Mouse (Mus musculus) liver, embryonic 13.5 days (tissue): ENCODE results near the gene Brd7. TPM values are rescaled to one million over a fixed set of nuclear protein-coding genes. Genes with fewer than 3 reads are reported as not detected.

Source experiments
- ATAC-seq: fragments of 200-750 bp; cut with Nextera tagmentation; 2 replicates; pipeline ENCODE4 v1.8.0; 2017; ENCODE audit warnings: low read depth, mild to moderate bottlenecking, moderate number of reproducible peaks, moderate library complexity
- DNase-seq: peaks from one replicate; pipeline ENCODE4 v3.0.0; 2022
- H3K27ac ChIP-seq: fragments of 300-500 bp; sonication (generic); 2 replicates; pipeline ENCODE4 v1.5.1; 2015; ENCODE audit warnings: moderate library complexity, mild to moderate bottlenecking, inconsistent platforms
- H3K27me3 ChIP-seq: fragments of 300-500 bp; sonication (generic); 2 replicates; pipeline ENCODE4 v1.6.1; 2015; ENCODE audit warnings: mild to moderate bottlenecking, inconsistent platforms
- H3K36me3 ChIP-seq: fragments of 300-500 bp; sonication (generic); 2 replicates; pipeline ENCODE4 v1.6.1; 2015; ENCODE audit warnings: mild to moderate bottlenecking, inconsistent platforms
- H3K4me1 ChIP-seq: fragments of 300-500 bp; sonication (generic); replicated peaks from 2 replicates; pipeline ENCODE4 v1.6.1; 2015; ENCODE audit warnings: inconsistent platforms
- H3K4me2 ChIP-seq: fragments of 300-500 bp; sonication (generic); 2 replicates; pipeline ENCODE4 v1.6.1; 2015; ENCODE audit warnings: inconsistent platforms, mild to moderate bottlenecking, moderate library complexity
- H3K4me3 ChIP-seq: fragments of 300-500 bp; sonication (generic); replicated peaks from 2 replicates; pipeline ENCODE4 v1.5.1; 2015; ENCODE audit warnings: mild to moderate bottlenecking, inconsistent platforms
- H3K9ac ChIP-seq: fragments of 300-500 bp; sonication (generic); 2 replicates; pipeline ENCODE4 v1.6.1; 2015; ENCODE audit warnings: mild to moderate bottlenecking, inconsistent platforms
- H3K9me3 ChIP-seq: fragments of 300-500 bp; sonication (generic); replicated peaks from 2 replicates; pipeline ENCODE4 v1.6.1; 2016; ENCODE audit warnings: inconsistent platforms
- WGBS: fragments of 180-500 bp; shearing (Covaris S2); methylation state at CpG from one replicate; pipeline ENCODE4 v1.1.7; 2015; ENCODE audit not compliant: insufficient replicate concordance; 5-methylcytosine and 5-hydroxymethylcytosine counted together
- polyA plus RNA-seq: library from polyadenylated mRNA; unstranded; fragments of >200 nt; fragmentation: Nextera tagmentation; extraction: Ambion mirVana; gene quantifications from 2 replicates; pipeline ENCODE4 v1.2.1, GENCODE M21; 2015

The Brd7 gene
- polyA plus RNA-seq, 1 experiment from 2014 or later: 46.1 TPM

DNA sequence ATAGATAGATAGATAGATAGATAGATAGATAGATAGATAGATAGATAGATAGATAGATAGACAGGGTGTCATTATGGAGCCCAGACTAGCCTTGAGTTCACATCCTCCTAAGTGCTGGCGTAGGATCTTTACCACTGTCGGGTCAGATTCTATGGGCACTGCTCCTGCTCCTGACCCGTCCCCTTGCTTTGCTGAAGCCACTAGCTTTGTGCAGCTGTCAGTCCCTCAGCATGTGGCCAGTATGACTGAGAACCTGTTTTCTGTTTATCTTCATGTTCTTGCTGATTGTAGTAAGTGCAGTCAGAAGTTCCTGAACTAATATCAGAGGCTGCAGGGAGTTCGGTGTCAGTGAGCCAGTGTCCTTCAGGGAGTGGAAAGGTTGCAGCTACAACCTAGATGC, 54.3 kb downstream of the Brd7 start:
- Histone ChIP-seq H3K36me3 (peaks cover 75% of the 10 kb centered on the region), H3K27ac (no peak overlapping the region)

DNA sequence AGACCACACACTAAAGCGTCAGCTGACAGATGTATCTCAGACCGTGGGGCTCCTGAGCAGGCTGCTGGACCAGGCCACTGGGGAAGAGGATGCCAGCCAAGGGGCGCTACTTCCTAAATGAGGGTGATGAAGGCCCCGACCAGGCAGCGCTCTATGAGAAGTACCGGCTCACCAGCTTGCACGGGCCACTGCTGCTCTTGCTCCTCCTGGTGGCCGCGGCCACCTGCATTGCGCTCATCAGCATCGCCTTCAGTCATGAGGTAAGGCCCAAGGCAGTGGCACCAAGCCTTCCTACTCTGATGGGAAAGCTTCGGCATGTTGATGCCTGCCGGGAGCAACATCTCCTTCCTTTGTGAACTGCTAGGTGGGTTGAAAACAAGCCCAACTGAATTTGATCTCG, 55.5 kb downstream of the Brd7 start:
- Histone ChIP-seq H3K9me3 (no peaks in the 10 kb centered on the region), H3K4me3 (no peak overlapping the region), H3K36me3 (peaks cover 64% of the 10 kb centered on the region), H3K4me2 (no peak overlapping the region), H3K4me1 (peaks cover 47% of the 10 kb centered on the region), H3K27ac (no peak overlapping the region), H3K9ac (no peak overlapping the region), H3K27me3 (no peaks in the 10 kb centered on the region)
- ATAC-seq: no peak
- no peak for DNase-seq
- 64% methylated on average over 14 of the region's 14 CpGs for WGBS

More for the DNA sequence above, 54.3 kb downstream of the Brd7 start:
- DNase-seq: no peak
- H3K4me2 ChIP-seq: no peak overlapping the region
- H3K4me3 ChIP-seq: no peak overlapping the region
- 89% methylated on average over 4 of the region's 4 CpGs for WGBS
- H3K9me3 ChIP-seq: no peaks in the 10 kb centered on the region
- no peak overlapping the region for H3K9ac ChIP-seq
- no peaks in the 10 kb centered on the region for H3K27me3 ChIP-seq
- ATAC-seq: no peak
- H3K4me1 ChIP-seq: peaks cover 35% of the 10 kb centered on the region

DNA sequence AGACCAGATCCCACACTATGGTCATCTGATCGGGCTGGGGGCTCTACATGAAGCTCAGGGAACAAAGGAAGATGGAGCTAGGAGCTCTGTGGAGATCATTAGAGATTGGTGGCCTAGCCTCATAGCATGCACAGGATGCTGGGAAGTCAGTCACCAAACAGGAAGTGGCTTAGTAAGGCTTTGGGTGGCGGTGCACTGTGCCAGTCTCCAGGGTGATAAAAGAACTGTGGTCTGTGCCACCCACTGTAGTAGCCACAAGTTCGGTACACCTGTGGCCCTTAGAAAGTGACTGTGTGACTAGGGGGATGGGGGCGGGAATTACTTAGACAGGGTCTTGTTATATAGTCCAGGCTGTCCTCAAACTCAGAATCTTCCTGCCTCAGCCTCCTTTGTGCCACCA, 56.2 kb downstream of the Brd7 start:
- H3K9ac ChIP-seq: no peak overlapping the region
- H3K36me3 ChIP-seq: peaks cover 57% of the 10 kb centered on the region
- H3K4me1 ChIP-seq: peaks cover 54% of the 10 kb centered on the region
- DNase-seq (no peak), ATAC-seq (no peak)
- no peaks in the 10 kb centered on the region for H3K27me3 ChIP-seq
- H3K4me3 ChIP-seq: no peak overlapping the region
- no peak overlapping the region for H3K27ac ChIP-seq
- H3K9me3 ChIP-seq: no peaks in the 10 kb centered on the region
- H3K4me2 ChIP-seq: no peak overlapping the region
- whole genome bisulfite sequencing: 75% methylated on average over 4 of the region's 4 CpGs

DNA sequence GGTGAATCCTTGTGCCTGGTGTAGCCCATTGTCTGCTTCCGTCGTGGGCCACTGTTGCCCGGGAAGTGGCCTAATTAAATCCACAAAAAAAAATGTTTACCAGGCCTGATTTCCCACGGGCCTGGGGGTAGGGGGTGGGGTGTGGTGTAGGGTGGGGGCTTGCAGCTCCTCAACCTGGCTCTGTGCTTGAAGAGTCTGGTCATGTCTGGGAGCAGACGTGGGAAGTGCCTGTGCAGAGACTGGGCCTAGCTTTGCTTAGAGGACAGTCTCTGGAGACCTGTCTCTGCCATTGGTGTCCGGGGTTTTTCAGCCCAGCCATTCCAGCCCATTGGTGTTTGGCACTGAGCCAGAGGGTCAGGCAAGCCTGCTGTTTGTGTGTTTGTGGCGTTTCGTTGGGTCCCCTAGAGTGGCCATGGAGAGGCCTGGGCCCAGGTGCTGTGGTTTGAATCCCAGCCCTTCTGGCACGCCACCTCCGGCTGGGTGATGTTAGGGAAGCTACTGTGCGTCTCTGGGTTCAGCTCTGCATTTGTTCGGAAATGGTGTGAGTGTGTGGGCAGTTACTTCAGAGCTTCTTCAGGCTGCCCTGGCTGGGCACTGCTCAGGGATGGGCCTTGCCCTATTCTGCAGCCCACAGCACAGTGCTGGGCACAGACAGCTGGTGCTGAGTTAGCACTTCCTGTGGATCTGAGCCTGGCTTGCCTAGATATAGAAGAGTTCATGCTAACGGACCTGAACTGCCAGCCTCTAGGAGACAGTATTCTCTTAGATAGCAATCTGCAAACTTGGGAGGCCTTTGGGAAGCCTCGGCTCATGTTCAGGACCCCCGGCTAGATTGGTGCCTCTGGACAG, 60.2 kb downstream of the Brd7 start:
- H3K4me2 ChIP-seq: peak overlapping the region; percentile 91
- no peaks in the 10 kb centered on the region for H3K9me3 ChIP-seq
- ATAC-seq (peak; percentile 58), DNase-seq (no peak)
- H3K9ac ChIP-seq: peak overlapping the region; percentile 90
- WGBS: 41% methylated on average over 15 of the region's 15 CpGs
- peaks cover 24% of the 10 kb centered on the region for H3K36me3 ChIP-seq
- H3K4me1 ChIP-seq: peaks cover 89% of the 10 kb centered on the region
- no peaks in the 10 kb centered on the region for H3K27me3 ChIP-seq
- H3K27ac ChIP-seq: peak overlapping the region; percentile 96
- H3K4me3 ChIP-seq: peak overlapping the region; percentile 72

DNA sequence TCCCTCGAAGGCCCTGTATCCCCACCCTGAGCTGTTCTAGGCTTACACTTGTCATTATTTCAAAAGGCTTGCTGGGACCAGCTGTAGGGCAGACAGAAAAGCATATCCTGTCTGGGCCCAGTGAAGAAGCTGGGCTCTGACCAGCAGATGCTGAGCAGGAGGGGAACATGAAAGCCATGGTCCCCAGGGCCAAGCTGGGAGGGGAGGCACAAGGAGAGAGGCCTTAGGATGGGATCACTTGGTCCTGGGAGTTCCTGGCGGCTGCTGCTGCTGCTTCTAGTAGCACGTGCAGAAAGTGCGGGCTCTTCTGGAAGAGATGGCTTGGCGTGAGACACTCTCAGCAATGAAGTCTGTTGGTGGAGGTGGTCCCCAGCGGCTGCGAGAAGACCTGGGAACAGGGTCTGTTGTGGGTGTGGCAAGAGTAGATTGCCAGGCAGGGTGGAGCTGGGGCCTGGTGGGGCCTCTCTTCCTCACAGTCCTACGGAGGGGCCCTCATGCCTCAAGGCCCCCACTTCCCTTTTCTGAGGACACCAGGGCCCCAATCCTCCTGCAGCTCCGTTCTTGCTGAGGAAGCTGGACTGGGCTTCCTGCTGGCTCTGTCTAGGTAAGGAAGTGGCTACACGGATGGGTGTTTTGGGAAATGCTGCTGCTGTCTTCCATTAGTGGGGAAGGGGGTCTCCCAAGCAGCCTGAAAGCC, 61.9 kb downstream of the Brd7 start:
- peak overlapping the region; percentile 96 for H3K27ac ChIP-seq
- peak overlapping the region; percentile 72 for H3K4me3 ChIP-seq
- peaks cover 96% of the 10 kb centered on the region for H3K4me1 ChIP-seq
- H3K9me3 ChIP-seq: no peaks in the 10 kb centered on the region
- H3K9ac ChIP-seq: peak overlapping the region; percentile 90
- 19% methylated on average over 10 of the region's 10 CpGs for WGBS
- peaks cover 24% of the 10 kb centered on the region for H3K36me3 ChIP-seq
- peak; percentile 84 for ATAC-seq
- DNase-seq: peak; percentile 75
- no peaks in the 10 kb centered on the region for H3K27me3 ChIP-seq
- H3K4me2 ChIP-seq: peak overlapping the region; percentile 91

DNA sequence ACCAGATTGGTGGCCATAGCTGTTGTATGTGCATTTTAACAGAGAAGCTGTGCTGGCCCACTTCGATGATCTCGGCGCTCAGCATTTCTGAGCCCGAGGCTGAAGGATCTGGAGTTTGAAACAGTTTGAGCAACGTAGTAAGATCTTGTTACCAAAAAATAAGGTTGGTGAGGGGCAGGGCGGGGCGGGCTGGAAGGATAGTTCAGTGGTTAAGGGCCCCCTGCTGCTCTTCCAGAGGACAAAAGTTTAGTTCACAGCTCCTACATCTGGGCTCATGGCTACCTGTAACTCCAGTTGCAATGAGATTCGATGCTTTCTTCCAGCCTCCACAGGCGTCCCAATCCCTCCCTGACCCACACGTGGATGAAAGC, 63.3 kb downstream of the Brd7 start:
- no peak for ATAC-seq
- peak overlapping the region; percentile 90 for H3K9ac ChIP-seq
- peaks cover 20% of the 10 kb centered on the region for H3K36me3 ChIP-seq
- H3K4me1 ChIP-seq: peaks cover 98% of the 10 kb centered on the region
- no peaks in the 10 kb centered on the region for H3K9me3 ChIP-seq
- peak overlapping the region; percentile 91 for H3K4me2 ChIP-seq
- 72% methylated on average over 10 of the region's 10 CpGs for WGBS
- H3K4me3 ChIP-seq: peak overlapping the region; percentile 22; the same call in 1 of the 2 replicates
- no peak for DNase-seq
- no peaks in the 10 kb centered on the region for H3K27me3 ChIP-seq
- peak overlapping the region; percentile 96 for H3K27ac ChIP-seq

DNA sequence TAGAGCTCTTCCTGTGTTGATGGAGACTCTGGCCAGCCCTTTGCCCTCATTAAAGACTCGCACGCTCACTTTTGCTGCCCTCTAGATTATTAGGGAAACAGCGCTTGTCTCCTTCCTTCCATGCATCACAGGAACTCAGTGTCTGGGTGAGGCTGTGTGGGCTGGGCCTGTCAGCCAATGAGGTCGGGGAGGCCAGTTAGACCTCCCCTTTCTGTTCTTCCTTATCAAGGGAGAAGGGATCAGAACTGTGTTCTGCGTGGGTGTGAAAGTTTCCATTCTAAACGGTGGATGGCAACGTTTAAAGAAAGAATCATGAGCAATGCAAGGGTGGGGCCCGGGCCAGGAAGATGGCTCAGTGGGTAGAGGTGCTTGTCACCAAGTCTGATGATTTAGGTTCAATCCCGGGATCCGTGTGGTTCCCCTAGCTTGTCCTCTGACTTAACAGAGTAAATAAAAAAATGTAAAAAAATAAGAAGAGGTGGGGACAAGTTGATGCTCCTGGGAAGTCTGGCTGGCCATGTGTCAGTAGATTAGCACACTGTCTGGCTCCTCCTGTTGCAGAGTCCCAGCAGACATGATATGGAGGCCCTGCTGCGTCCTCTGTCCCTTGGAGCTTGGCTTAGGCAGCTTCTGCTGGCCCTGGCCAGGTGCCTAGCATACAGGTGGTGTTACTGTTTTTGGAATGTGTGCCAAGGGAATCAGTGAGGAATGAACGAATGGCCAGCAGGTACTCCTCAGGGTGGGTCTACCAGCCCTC, 63.8 kb downstream of the Brd7 start:
- H3K4me1 ChIP-seq: peaks cover 98% of the 10 kb centered on the region

DNA sequence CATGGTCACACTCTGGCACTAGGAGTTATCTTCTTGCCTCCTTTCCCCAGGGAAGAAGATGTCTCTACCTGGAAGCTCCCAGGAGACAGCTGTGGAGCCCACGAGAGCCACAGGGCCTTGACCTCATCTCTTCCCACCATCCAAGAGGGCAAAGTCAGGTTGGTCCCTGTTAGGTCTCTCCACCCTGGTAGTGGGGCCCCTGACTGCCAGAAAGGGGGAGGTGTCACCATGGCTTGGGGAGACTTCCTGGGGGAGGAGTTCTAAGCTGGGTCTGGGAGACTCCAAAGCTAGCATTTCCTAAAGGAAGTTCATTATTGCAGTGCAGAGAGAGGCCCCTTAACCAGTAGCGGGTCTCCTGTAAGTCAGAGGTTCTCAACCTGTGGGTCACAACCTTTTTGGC, 67.0 kb downstream of the Brd7 start:
- Histone ChIP-seq H3K9me3 (no peaks in the 10 kb centered on the region), H3K4me1 (peaks cover 99% of the 10 kb centered on the region), H3K4me3 (peak overlapping the region; percentile 38), H3K36me3 (peaks cover 14% of the 10 kb centered on the region), H3K27ac (peak overlapping the region; percentile 76), H3K27me3 (no peaks in the 10 kb centered on the region), H3K4me2 (peak overlapping the region; percentile 50), H3K9ac (peak overlapping the region; percentile 59)
- ATAC-seq (no peak), DNase-seq (no peak)
- WGBS: 46% methylated on average over 2 of the region's 2 CpGs

More for the DNA sequence above, 63.8 kb downstream of the Brd7 start:
- Histone ChIP-seq H3K36me3 (peaks cover 15% of the 10 kb centered on the region), H3K27ac (peak overlapping the region; percentile 96), H3K4me3 (peak overlapping the region; percentile 22; the same call in 1 of the 2 replicates), H3K9me3 (no peaks in the 10 kb centered on the region), H3K27me3 (no peaks in the 10 kb centered on the region), H3K4me2 (peak overlapping the region; percentile 91), H3K9ac (peak overlapping the region; percentile 90)
- 16% methylated on average over 12 of the region's 12 CpGs for WGBS
- peak; percentile 79 for ATAC-seq
- peak; percentile 72 for DNase-seq

DNA sequence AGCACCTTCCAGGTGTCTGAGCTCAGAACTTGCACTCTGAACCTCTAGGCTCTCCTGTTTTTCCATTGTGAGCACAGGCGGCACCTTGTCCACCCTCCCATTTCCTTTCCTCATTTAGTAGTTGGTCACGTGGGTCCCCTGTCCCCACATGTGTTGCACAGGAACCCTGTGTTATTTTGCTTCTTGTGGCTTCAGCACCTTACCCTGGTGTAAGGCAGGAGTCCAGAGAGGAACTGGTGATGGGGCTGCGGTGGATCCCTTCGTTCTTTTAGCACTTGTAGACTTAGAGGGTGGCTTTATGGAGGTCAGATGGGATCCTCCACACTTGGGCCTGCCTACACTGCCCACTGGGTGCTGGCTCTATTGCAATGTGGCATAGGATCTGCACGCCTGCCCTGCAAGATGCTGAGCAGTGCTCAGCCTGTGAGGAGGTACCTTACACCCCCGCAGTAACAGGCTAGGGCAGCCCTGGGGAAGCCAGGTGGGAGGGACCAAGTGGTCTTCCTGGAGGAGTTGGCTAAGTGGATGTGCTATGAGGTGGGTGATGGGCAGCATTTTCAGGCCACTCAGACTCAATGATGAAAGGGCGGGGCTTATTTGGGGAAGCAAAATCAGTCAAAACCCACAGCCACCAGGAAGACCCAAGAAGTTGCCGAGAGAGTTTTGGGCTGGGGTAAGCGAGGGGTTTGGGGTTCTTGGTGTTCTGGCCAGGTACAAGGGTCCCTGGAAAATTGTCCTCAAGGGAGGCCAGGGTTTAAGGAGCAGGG, 68.2 kb downstream of the Brd7 start:
- Histone ChIP-seq H3K9me3 (no peaks in the 10 kb centered on the region), H3K27ac (peak overlapping the region; percentile 76), H3K4me1 (peaks cover 99% of the 10 kb centered on the region), H3K27me3 (no peaks in the 10 kb centered on the region), H3K4me3 (peak overlapping the region; percentile 38), H3K9ac (peak overlapping the region; percentile 59), H3K4me2 (peak overlapping the region; percentile 50), H3K36me3 (peaks cover 14% of the 10 kb centered on the region)
- DNase-seq (peak; percentile 37), ATAC-seq (no peak)
- WGBS: 27% methylated on average over 9 of the region's 9 CpGs

DNA sequence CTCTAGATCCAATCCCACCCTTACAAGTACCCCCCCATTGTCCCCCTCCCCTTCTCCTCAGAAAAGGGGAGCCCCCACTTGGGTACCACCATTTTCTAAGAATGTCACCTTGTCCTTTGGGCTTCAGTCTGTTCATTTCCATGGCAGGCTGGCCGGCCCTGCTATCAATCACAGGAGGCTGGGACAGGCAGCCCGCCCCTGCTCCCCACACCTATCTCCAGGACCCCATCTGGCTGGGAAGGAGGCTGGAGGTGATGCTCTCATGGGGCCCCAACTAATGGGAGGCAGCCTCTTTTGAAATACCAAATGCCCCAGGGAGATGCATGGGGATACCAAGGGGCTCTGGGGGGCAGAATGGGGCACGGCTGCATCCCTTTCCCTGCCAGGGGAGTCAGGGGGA, 69.1 kb downstream of the Brd7 start:
- H3K4me1 ChIP-seq: peaks cover 99% of the 10 kb centered on the region
- no peaks in the 10 kb centered on the region for H3K9me3 ChIP-seq
- peak overlapping the region; percentile 59 for H3K9ac ChIP-seq
- DNase-seq (peak; percentile 48), ATAC-seq (peak; percentile 37; the same call in 1 of the 2 replicates)
- WGBS: 40% methylated on average over 3 of the region's 3 CpGs
- peaks cover 14% of the 10 kb centered on the region for H3K36me3 ChIP-seq
- peak overlapping the region; percentile 50 for H3K4me2 ChIP-seq
- peak overlapping the region; percentile 76 for H3K27ac ChIP-seq
- H3K27me3 ChIP-seq: no peaks in the 10 kb centered on the region
- H3K4me3 ChIP-seq: no peak overlapping the region
